Mouse (Mus musculus) lung, postnatal 25 days (tissue): Measurements from ENCODE around the gene Maea.
"Not testable (repeated sequence)": the region's sequence is repeated elsewhere in the genome, so short reads cannot be mapped to it uniquely, and the experiment has no call there.

Source experiments
- DNase-seq: peaks from one replicate; pipeline ENCODE4 v3.0.0; 2022; ENCODE audit warnings: low spot score

Gene Maea

DNA sequence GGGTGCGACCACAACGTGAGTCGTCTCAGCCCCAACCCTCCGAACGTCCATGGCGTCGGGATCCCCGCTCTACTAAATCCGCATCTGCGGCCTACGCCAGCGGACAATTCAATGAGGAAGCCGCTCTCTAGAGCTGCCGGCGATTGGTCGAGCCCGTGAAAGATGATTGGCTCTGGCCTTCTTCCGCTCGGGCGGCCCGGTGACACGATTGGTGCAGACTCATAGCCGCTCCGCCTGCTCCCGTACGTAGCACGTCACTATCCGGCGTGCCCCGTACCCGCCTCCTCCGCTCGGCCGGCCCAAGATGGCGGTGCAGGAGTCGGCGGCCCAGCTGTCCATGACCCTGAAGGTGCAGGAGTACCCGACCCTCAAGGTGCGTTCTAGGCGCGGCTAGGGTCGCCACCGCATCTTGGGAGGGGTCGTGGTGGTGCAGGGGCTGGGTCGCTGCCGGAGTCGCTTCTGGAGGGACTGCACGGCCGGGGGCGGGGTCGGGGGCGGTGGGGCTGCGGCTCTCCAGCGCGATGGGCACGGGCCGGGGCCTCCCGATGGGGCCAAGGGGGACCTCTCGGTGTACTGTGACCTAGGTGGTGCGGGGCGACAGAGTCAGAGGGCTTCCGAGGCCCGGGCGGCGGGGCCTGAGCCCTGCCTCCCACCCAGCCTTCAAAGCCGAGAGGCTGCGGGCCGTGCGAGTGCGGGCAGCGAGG lies at the start of gene Maea:
Gene Maea (plus strand): TSS at position 237 of the 704 bp plus-strand sequence.
- DNase-seq, result peak; percentile 98

GRCm38 (mm10) chr5:33293796-33294430 lies 41.4 kb upstream of the Maea start:
- no peak for DNase-seq

GRCm38 (mm10) chr5:33297164-33297563 lies 38.1 kb upstream of the Maea start:
- DNase-seq, result peak; percentile 10

DNA sequence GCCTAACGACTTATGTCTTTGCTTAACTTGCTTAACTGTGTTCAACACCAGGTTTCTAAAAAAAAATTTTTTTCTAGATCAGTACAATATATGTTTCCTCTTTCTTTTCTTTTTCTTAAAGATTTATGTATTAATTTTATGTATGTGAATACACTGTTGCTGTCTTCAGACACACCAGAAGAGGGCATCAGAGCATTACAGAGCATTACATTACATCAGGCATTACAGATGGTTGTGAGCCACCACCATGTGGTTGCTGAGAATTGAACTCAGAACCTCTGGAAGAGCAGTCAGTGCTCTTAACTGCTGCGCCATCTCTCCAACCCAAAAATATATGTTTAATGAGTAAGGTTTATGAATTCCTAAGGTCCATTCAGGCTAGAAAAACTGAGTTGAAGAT lies 33.5 kb upstream of the Maea start:
- no peak for DNase-seq

GRCm38 (mm10) chr5:33310704-33311462 lies 24.4 kb upstream of the Maea start:
- no peak for DNase-seq

GRCm38 (mm10) chr5:33312192-33312591 lies 23.1 kb upstream of the Maea start:
- DNase-seq, result no peak

GRCm38 (mm10) chr5:33324491-33324890 lies 10.8 kb upstream of the Maea start:
- DNase-seq, result no peak

DNA sequence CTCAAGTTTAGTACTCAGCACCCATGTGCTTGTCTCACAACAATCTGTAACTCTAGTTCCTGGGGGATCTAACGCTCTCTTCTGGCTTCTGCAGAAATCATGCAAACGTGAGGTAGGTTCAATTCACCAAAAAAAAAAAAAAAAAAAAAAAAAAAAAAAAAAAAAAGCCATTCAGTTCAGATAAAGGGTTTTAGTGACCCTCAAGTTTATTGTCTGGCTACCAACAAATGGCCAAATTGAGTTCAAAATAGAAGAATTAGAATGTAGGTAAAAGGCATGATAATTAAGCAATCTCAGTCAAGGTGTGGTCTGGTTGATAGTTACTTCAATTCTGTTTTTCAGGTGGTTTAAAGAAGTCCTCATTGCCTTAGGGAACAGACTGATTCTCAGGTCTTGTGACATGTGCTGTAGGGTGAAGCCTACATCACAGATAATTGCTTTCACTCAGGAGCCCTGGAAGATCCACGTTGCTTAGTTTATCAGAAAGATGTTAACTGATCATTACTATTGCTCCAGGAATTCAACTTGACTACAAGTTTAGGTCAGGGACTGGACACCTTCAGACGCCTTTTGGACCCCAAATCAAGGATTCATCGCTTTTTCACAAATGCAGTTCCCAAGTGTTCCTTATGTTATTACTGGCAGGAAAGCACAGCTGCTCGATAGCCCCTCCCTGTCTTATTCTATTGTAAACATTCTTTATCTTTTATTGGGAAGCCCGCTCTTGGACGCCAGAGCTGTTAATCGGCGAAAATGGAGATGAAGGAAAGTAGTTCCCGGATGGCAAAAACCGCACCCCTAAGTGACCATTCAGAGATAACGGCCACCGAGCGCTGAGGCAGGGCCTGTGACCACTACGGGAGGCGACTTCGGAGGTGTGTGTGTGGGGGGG lies 682 bp upstream of the Maea start:
- DNase-seq, result no peak

- peak; percentile 45 for DNase-seq
Measured at GRCm38 (mm10) chr5:33335977-33336360, 660 bp downstream of the Maea start.

DNA sequence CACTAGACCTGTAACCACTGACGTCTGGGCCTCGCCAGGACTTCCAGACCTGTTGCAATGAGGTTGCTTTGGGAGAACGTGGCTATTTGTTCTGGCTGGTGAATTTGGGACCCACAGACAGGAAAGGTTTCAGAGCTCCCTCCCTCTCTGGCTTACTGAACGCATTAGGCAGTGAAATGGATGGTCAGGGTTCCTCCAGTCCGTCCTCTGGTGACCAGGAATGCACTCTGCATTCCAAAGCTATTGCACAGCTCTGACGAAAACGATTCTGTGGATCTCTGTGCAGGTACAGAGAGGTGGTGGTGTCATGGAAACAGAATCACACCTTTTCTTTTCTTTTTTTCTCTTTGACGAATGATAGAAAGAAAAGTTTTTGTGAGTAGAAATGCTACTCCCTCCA lies 1.9 kb downstream of the Maea start:
- DNase-seq, result peak; percentile 57

- DNase-seq, result no peak
Measured at GRCm38 (mm10) chr5:33341165-33341564, 5.9 kb downstream of the Maea start.

- DNase-seq, result not testable (repeated sequence)
Measured at GRCm38 (mm10) chr5:33342248-33342647, 6.9 kb downstream of the Maea start.

DNA sequence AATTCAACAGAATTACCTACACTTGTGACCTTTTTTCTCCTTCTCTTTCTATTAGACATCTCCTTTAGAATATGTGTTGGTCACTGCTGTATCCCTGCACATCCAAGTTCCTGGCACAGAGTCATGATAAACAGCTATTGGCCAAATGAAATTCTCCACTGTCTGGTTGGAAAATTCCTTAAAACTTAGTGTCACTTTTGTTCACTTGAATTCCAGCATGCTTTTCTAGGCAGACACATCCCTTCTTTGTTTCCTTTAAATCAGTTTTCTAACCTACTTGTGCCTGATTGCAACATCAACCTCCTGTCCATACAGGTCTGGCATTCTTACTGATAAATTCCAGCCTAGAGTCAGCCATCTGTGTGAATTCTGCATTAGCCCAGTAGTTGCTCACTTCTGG lies 7.5 kb downstream of the Maea start:
- no peak for DNase-seq

DNA sequence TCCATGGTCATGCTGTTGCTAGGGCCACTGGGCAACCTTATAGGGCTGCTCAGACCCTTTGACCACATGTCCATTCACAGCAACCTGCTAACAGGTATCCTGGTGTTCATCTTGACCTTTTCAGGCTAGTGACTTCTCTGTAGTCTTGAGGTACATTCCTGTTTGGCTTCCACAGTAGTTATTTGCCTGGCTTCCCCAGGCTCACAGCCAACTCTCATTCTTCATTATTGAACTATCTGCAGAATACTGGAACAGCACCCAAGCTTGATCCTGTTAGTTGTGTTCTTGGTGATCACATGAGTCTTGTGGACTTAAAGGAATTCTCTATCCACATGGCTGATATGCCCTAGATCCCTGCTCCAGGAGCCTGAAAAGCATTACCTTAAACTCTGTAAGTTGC lies 8.3 kb downstream of the Maea start:
- DNase-seq, result no peak

DNA sequence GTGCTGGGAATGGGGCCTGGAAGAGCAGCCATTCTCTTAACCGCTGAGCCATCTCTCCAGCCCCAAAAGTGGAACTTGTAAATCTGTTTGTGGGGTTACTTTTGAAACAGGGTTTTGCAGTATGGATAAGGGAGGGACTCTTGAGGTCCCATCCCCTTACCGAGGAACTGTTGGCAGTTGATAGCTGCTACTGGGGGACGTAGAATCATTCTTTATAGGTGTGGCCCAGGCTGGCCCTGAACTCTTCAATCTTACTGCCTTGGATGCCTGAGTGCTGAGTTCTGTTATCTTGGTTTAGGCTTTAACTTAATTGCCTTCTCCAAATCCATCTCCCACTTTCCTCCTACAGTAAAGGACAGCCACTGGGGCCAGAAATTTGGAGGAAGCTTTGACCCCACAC lies 8.8 kb downstream of the Maea start:
- DNase-seq, result no peak

GRCm38 (mm10) chr5:33347620-33348019 lies 12.3 kb downstream of the Maea start:
- DNase-seq, result no peak

DNA sequence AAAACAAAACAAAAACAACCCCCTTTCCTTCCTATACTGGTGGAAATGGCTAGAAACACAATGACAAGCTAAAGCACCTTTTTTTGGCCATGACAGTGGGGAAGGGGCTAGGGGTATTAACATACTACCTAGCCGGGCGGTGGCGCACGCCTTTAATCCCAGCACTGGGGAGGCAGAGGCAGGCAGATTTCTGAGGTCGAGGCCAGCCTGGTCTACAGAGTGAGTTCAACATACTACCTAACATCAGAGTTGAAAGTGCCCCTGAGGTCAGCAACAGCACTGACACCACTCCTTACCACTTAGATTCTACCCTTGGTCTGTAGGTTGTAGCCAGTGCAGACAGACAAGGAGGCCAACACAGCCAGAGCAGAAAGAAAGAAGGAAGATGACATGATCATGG lies 13.9 kb downstream of the Maea start:
- DNase-seq, result no peak

DNA sequence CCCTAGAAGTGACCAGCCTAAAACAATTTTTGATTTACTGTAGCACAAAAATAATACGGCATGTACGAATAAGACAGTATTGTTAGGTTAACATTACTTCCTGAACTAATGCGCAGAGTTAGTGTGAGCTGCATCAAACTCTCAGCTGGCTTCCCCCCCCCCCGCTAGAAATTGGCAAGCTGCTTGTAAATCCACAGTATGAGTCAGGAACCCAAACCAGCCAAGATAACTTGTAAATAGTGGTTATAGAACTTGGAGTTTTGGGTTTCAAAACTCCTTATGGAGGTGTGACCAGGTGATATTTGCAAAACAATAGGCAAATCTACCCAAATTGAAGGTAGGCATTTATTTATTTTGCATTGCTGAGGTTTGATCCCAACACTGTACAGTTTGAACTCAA lies 14.4 kb downstream of the Maea start:
- no peak for DNase-seq

DNA sequence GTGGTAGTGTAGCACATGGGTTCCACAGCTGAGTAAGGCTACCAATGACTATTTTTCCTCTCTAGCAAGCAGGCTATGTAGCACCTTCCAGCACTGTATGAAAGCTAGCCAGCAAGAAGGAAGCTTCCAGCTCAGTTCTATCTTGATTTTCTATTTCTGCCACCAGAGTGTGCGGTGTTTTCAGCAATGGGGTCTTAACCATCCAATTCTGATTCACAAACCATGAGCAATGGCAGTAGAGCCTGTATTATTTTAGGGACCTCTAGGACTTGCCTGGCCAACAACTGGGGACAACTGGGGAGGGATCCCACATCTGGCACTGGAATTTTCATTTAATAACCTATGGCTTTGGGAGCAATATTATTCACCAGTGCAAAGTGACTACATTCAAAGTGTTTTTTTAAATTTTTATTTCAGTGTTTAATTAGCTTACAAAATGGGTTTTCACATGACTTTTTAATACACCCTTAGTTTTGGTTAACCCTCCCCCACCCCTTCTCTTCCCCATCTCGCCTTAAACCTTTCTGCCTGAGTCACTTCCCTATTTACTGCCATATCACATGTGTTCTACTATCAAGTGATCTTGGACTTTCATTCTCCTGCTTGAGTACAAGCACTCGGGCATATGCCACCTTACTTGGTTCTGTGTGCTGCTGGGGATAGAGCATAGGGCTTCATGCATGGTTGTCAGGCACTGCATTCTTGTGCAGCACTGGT lies 16.4 kb downstream of the Maea start:
- DNase-seq, result no peak

DNA sequence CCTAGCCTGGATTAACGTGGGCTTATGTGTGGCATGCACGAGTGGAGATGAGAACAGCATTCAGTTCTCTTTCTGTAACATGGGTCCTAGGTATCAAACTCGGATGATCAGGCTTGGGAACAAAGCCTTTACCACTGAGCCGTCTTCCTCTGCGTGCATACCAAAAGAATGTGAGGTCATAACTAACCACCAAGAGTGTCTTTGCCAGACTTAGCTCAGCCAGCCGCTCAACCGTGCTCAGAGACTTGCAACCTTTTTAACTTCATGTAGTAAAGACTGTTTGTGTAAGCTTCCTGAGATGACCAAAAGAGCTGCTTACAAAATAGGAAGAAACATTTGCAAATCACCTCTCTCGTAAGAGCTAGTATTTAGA lies 16.9 kb downstream of the Maea start:
- DNase-seq, result no peak

- DNase-seq, result no peak
Measured at GRCm38 (mm10) chr5:33353011-33353410, 17.7 kb downstream of the Maea start.

DNA sequence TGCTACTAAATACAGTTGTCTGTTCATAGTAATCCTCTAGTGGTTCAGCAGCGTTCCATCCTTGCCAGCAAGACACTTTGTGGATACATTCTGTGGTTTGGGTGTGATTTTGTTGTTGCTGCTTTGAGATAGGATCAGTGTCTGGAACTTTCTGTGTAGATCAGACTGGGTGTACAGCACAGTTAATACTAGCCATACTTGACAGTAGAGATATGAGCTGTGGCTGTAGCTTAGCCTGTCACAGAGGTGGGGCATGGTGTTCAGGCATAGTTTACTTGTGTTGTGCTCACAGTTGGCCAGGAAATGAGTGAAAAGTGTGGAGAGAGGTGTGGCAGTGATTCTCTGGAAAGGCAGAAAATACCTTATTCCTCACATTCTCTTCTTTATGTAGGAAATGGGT lies 22.2 kb downstream of the Maea start:
- DNase-seq, result no peak
